ENCODE assay signal across 26 mouse cellular contexts in genomic region chr17:94652412-94652811, GRCm38 (mm10).
A peak's percentile ranks its signal among the peaks of the same experiment; 100 is the strongest.
DNase-seq lines count a peak whose midpoint lies in the region; ATAC-seq and TF ChIP-seq lines count a peak whose summit lies in the region.
"Had no signal": no experiment of that assay in that cellular context is flagged by ENCODE, and none has a peak within 500 bp of the region (broad histone marks: within the 10 kb centered on the region; RNA-seq: fewer than 3 reads in every experiment).

No protein-coding gene starts in this region.

- WGBS in embryonic facial prominence, embryonic 14.5 days, result 73% methylated on average over 2 of the region's 2 CpGs
- WGBS in embryonic facial prominence, embryonic 10.5 days, result 94% methylated on average over 2 of the region's 2 CpGs
- 92% methylated on average over 2 of the region's 2 CpGs for WGBS in midbrain, embryonic 11.5 days
- WGBS in midbrain, embryonic 16.5 days, result 92% methylated on average over 2 of the region's 2 CpGs

- no peaks in the 10 kb centered on the region for H3K9me3 ChIP-seq in embryonic facial prominence, embryonic 14.5 days (ENCODE audit: control insufficient read depth, low read length)
- no peaks in the 10 kb centered on the region for H3K9me3 ChIP-seq in embryonic facial prominence, embryonic 10.5 days
- H3K9me3 ChIP-seq in ES-E14 (ENCODE audit: control insufficient read depth, insufficient read depth, low read depth, low read length), result no peaks in the 10 kb centered on the region
- no peaks in the 10 kb centered on the region for H3K9me3 ChIP-seq in midbrain, embryonic 11.5 days (ENCODE audit: control insufficient read depth, low read length)
- H3K9me3 ChIP-seq in midbrain, embryonic 16.5 days (replicated peaks; ENCODE audit: control insufficient read depth, low read length, poor library complexity, severe bottlenecking), result no peaks in the 10 kb centered on the region
- H3K9me3 ChIP-seq: embryonic facial prominence, embryonic 12.5 days; embryonic facial prominence, embryonic 15.5 days; forebrain, embryonic 13.5 days; forebrain, embryonic 15.5 days had no signal

- H3K4me1 ChIP-seq in embryonic facial prominence, embryonic 14.5 days (ENCODE audit: control insufficient read depth, insufficient read depth, low read length), result no peaks in the 10 kb centered on the region
- no peaks in the 10 kb centered on the region for H3K4me1 ChIP-seq in embryonic facial prominence, embryonic 10.5 days
- peaks cover 8% of the 10 kb centered on the region in 2 experiments; a peak in 2 of 4 replicates for H3K4me1 ChIP-seq in ES-E14 (ENCODE audit: control insufficient read depth in 2 of 2, insufficient read depth in 2 of 2, low read length in 2 of 2, poor library complexity in 1 of 2)
- H3K4me1 ChIP-seq in midbrain, embryonic 11.5 days (ENCODE audit: control insufficient read depth, insufficient read depth, low read length), result no peaks in the 10 kb centered on the region
- no peaks in the 10 kb centered on the region for H3K4me1 ChIP-seq in midbrain, embryonic 16.5 days (ENCODE audit: control insufficient read depth, insufficient read depth, low read length)
- H3K4me1 ChIP-seq: embryonic facial prominence, embryonic 12.5 days; embryonic facial prominence, embryonic 15.5 days; forebrain, embryonic 13.5 days; forebrain, embryonic 15.5 days had no signal

- no peak overlapping the region for H3K4me3 ChIP-seq in embryonic facial prominence, embryonic 14.5 days (ENCODE audit: low read depth, low read length)
- no peak overlapping the region for H3K4me3 ChIP-seq in embryonic facial prominence, embryonic 10.5 days
- H3K4me3 ChIP-seq in ES-E14 (ENCODE audit: insufficient read depth in 1 of 2, low read depth in 1 of 2, low read length in 2 of 2, poor library complexity in 1 of 2, severe bottlenecking in 1 of 2), result no peak overlapping the region
- no peak overlapping the region for H3K4me3 ChIP-seq in midbrain, embryonic 11.5 days (ENCODE audit: low read depth, low read length)
- H3K4me3 ChIP-seq in midbrain, embryonic 16.5 days (ENCODE audit: low read depth, low read length), result no peak overlapping the region
- H3K4me3 ChIP-seq: embryonic facial prominence, embryonic 12.5 days; embryonic facial prominence, embryonic 15.5 days; erythroblast, embryonic 14.5 days; forebrain, embryonic 13.5 days; forebrain, embryonic 15.5 days had no signal

- ATAC-seq in embryonic facial prominence, embryonic 14.5 days (ENCODE audit: low read depth), result no peak
- no peak for ATAC-seq in midbrain, embryonic 11.5 days (ENCODE audit: low FRiP score)
- no peak for ATAC-seq in midbrain, embryonic 16.5 days
- ATAC-seq: CD4-positive, CD25-positive, alpha-beta regulatory T cell, adult 4 months; forebrain, embryonic 13.5 days; forebrain, embryonic 15.5 days; forebrain, postnatal 0 days had no signal

- in situ Hi-C loops in ES-E14 (cut with MboI; ENCODE audit: low sequenced_read_pairs in 2 of 2, unreplicated experiment in 2 of 2), result no loop called here

- H3K27ac ChIP-seq in embryonic facial prominence, embryonic 14.5 days (replicated peaks; ENCODE audit: low read depth, low read length), result no peak overlapping the region
- H3K27ac ChIP-seq in embryonic facial prominence, embryonic 10.5 days (replicated peaks), result no peak overlapping the region
- no peak overlapping the region; the same call in 1 of the 2 replicates for H3K27ac ChIP-seq in ES-E14 (ENCODE audit: insufficient read depth, low read depth, low read length, poor library complexity, severe bottlenecking)
- no peak overlapping the region for H3K27ac ChIP-seq in midbrain, embryonic 11.5 days (ENCODE audit: low read depth, low read length)
- no peak overlapping the region for H3K27ac ChIP-seq in midbrain, embryonic 16.5 days (ENCODE audit: low read length)
- H3K27ac ChIP-seq: embryonic facial prominence, embryonic 12.5 days; embryonic facial prominence, embryonic 15.5 days; forebrain, embryonic 13.5 days; forebrain, embryonic 15.5 days had no signal

- H3K4me2 ChIP-seq in embryonic facial prominence, embryonic 14.5 days (ENCODE audit: low read depth, low read length), result no peak overlapping the region
- no peak overlapping the region for H3K4me2 ChIP-seq in midbrain, embryonic 11.5 days
- H3K4me2 ChIP-seq in midbrain, embryonic 16.5 days (ENCODE audit: low read length), result no peak overlapping the region
- H3K4me2 ChIP-seq: embryonic facial prominence, embryonic 12.5 days; embryonic facial prominence, embryonic 15.5 days; forebrain, embryonic 13.5 days; forebrain, embryonic 15.5 days had no signal

- peak; percentile 19 for DNase-seq in embryonic facial prominence, embryonic 14.5 days (ENCODE audit: low spot score)
- no peak for DNase-seq in embryonic facial prominence, embryonic 10.5 days (ENCODE audit: low spot score)
- DNase-seq in ES-E14 (ENCODE audit: low read depth, low spot score) (peak; percentile 4), ZHBTc4 (ENCODE audit: low read depth, low spot score) (peak; percentile 23)
- DNase-seq in gonadal fat pad, adult 2 months (ENCODE audit: low read depth), result peak; percentile 71
- no peak for DNase-seq in midbrain, embryonic 11.5 days (ENCODE audit: low spot score, missing footprints)
- DNase-seq in spleen, postnatal 14 days (ENCODE audit: low spot score in 2 of 2), result no peak
- DNase-seq: adrenal gland, adult 2 months; adrenal gland, postnatal 10 days; adrenal gland, postnatal 25 days; B cell, adult 2 months; cerebellum, adult 11 months; cerebellum, adult 18-20 months; cerebellum, adult 8-10 months; cerebellum, adult 9-11 months; cerebellum, postnatal 14 days; cerebellum, postnatal 36 days; embryo, embryonic 11 days; forebrain, postnatal 0 days had no signal

- H3K9ac ChIP-seq in embryonic facial prominence, embryonic 14.5 days (ENCODE audit: low read depth, low read length), result no peak overlapping the region
- no peak overlapping the region for H3K9ac ChIP-seq in ES-E14 (ENCODE audit: insufficient read depth, low read depth, low read length, poor library complexity, severe bottlenecking)
- no peak overlapping the region for H3K9ac ChIP-seq in midbrain, embryonic 11.5 days (ENCODE audit: low read length)
- H3K9ac ChIP-seq in midbrain, embryonic 16.5 days (ENCODE audit: low read depth, low read length), result no peak overlapping the region
- H3K9ac ChIP-seq: embryonic facial prominence, embryonic 12.5 days; embryonic facial prominence, embryonic 15.5 days; forebrain, embryonic 13.5 days; forebrain, embryonic 15.5 days; forebrain, postnatal 0 days had no signal

- no peaks in the 10 kb centered on the region for H3K27me3 ChIP-seq in embryonic facial prominence, embryonic 14.5 days (replicated peaks; ENCODE audit: control insufficient read depth, insufficient read depth, low read length)
- H3K27me3 ChIP-seq in embryonic facial prominence, embryonic 10.5 days (replicated peaks; ENCODE audit: low read depth, poor library complexity, severe bottlenecking), result no peaks in the 10 kb centered on the region
- H3K27me3 ChIP-seq in midbrain, embryonic 11.5 days (ENCODE audit: control insufficient read depth, insufficient read depth, low read length), result no peaks in the 10 kb centered on the region
- H3K27me3 ChIP-seq in midbrain, embryonic 16.5 days (ENCODE audit: control insufficient read depth, insufficient read depth, low read depth, low read length), result no peaks in the 10 kb centered on the region
- H3K27me3 ChIP-seq: embryonic facial prominence, embryonic 12.5 days; embryonic facial prominence, embryonic 15.5 days; forebrain, embryonic 13.5 days; forebrain, embryonic 15.5 days had no signal

- no peaks in the 10 kb centered on the region for H3K36me3 ChIP-seq in embryonic facial prominence, embryonic 14.5 days (ENCODE audit: control insufficient read depth, insufficient read depth, low read length)
- no peaks in the 10 kb centered on the region for H3K36me3 ChIP-seq in embryonic facial prominence, embryonic 10.5 days (replicated peaks)
- no peaks in the 10 kb centered on the region for H3K36me3 ChIP-seq in ES-E14 (ENCODE audit: control insufficient read depth, insufficient read depth, low read length, poor library complexity, severe bottlenecking)
- no peaks in the 10 kb centered on the region for H3K36me3 ChIP-seq in midbrain, embryonic 11.5 days (ENCODE audit: control insufficient read depth, insufficient read depth, low read length)
- H3K36me3 ChIP-seq in midbrain, embryonic 16.5 days (ENCODE audit: control insufficient read depth, insufficient read depth, low read length), result no peaks in the 10 kb centered on the region
- H3K36me3 ChIP-seq: embryonic facial prominence, embryonic 12.5 days; embryonic facial prominence, embryonic 15.5 days; forebrain, embryonic 15.5 days had no signal

TF ChIP-seq in ES-E14, 5 proteins besides CTCF, POLR2A, EP300 and RAD21:
- no peak for TF ChIP-seq HCFC1 (IDR thresholded peaks at IDR 0.05; ENCODE audit: borderline replicate concordance, insufficient read depth, low read length)
- no peak for TF ChIP-seq MAFK (IDR thresholded peaks at IDR 0.05; ENCODE audit: insufficient read depth, low read depth, low read length)
- TF ChIP-seq ZNF384 (IDR thresholded peaks at IDR 0.05; ENCODE audit: low read depth, low read length), result no peak
- no peak for TF ChIP-seq ZC3H11A (IDR thresholded peaks at IDR 0.05; ENCODE audit: borderline replicate concordance, low read depth, low read length)

Comparison
In these comparisons a context has a peak if more than half of its experiments do, and no peak if none do; other contexts are left out.
1. DNase-seq: peak in embryonic facial prominence, embryonic 14.5 days (single experiment), ES-E14 (single experiment), ZHBTc4 (single experiment) and gonadal fat pad, adult 2 months (single experiment); none in embryonic facial prominence, embryonic 10.5 days (single experiment), midbrain, embryonic 11.5 days (single experiment) and spleen, postnatal 14 days (0 of 2).